Mouse (Mus musculus) forebrain, embryonic 11.5 days (tissue): ENCODE results near the gene Prr13. TPM values are rescaled to one million over a fixed set of nuclear protein-coding genes. Genes with fewer than 3 reads are reported as not detected.

Experiments
- ATAC-seq: fragments of 200-750 bp; cut with Nextera tagmentation; replicated peaks from 2 replicates; pipeline ENCODE4 v1.8.0; 2017; ENCODE audit warnings: moderate TSS enrichment; ENCODE audit not compliant: low FRiP score
- DNase-seq: peaks from one replicate; pipeline ENCODE4 v3.0.0-alpha.2; 2017; ENCODE audit warnings: low spot score
- H3K27ac ChIP-seq: fragments of 300-500 bp; sonication (generic); 2 replicates; pipeline ENCODE4 v1.5.1; 2014; ENCODE audit warnings: low read depth, low read length
- H3K27me3 ChIP-seq: fragments of 300-500 bp; sonication (generic); 2 replicates; pipeline ENCODE4 v1.6.1; 2014; ENCODE audit warnings: mild to moderate bottlenecking, low read length, mixed read lengths; ENCODE audit not compliant: control insufficient read depth, insufficient read depth
- H3K36me3 ChIP-seq: fragments of 300-500 bp; sonication (generic); 2 replicates; pipeline ENCODE4 v1.6.1; 2014; ENCODE audit warnings: mild to moderate bottlenecking, low read length, moderate library complexity, mixed read lengths; ENCODE audit not compliant: control insufficient read depth, insufficient read depth
- H3K4me1 ChIP-seq: fragments of 300-500 bp; sonication (generic); replicated peaks from 2 replicates; pipeline ENCODE4 v1.6.1; 2014; ENCODE audit warnings: low read length, mixed read lengths; ENCODE audit not compliant: control insufficient read depth, insufficient read depth
- H3K4me2 ChIP-seq: fragments of 300-500 bp; sonication (generic); 2 replicates; pipeline ENCODE4 v1.6.1; 2014; ENCODE audit warnings: low read depth, mild to moderate bottlenecking, low read length, moderate library complexity, mixed read lengths; ENCODE audit not compliant: severe bottlenecking
- H3K4me3 ChIP-seq: fragments of 300-500 bp; sonication (generic); 2 replicates; pipeline ENCODE4 v1.5.1; 2014; ENCODE audit warnings: low read depth, low read length
- H3K9ac ChIP-seq: fragments of 300-500 bp; sonication (generic); 2 replicates; pipeline ENCODE4 v1.6.1; 2014; ENCODE audit warnings: low read length
- H3K9me3 ChIP-seq: fragments of 300-500 bp; sonication (generic); 2 replicates; pipeline ENCODE4 v1.6.1; 2016; ENCODE audit warnings: low read length, mixed read lengths; ENCODE audit not compliant: control insufficient read depth
- WGBS: fragments of 180-500 bp; shearing (Covaris S2); extraction: QIAGEN DNeasy Blood & Tissue Kit; methylation state at CpG from one replicate; pipeline ENCODE4 v1.1.7; 2014; 5-methylcytosine and 5-hydroxymethylcytosine counted together
- polyA plus RNA-seq: library from polyadenylated mRNA; unstranded; fragments of >200 nt; fragmentation: Nextera tagmentation; extraction: Ambion mirVana; gene quantifications from 2 replicates; pipeline ENCODE4 v1.2.1, GENCODE M21; 2014

Gene Prr13
- polyA plus RNA-seq, 1 experiment from 2014 or later, result 97.2 TPM

GRCm38 (mm10) chr15:102455993-102456392 is 2.8 kb upstream of the Prr13 start:
- Histone ChIP-seq H3K27me3 (no peaks in the 10 kb centered on the region), H3K4me1 (no peaks in the 10 kb centered on the region), H3K36me3 (no peaks in the 10 kb centered on the region), H3K9ac (no peak overlapping the region), H3K9me3 (no peaks in the 10 kb centered on the region), H3K27ac (no peak overlapping the region), H3K4me3 (no peak overlapping the region), H3K4me2 (no peak overlapping the region)
- DNase-seq (peak; percentile 58), ATAC-seq (no peak)
- 34% methylated on average over 6 of the region's 6 CpGs for WGBS

GRCm38 (mm10) chr15:102458050-102458736 is 635 bp upstream of the Prr13 start:
- DNase-seq, result no peak
- Histone ChIP-seq H3K4me1 (no peaks in the 10 kb centered on the region), H3K9ac (no peak overlapping the region), H3K9me3 (no peaks in the 10 kb centered on the region), H3K4me3 (peak overlapping the region; percentile 43; the same call in 1 of the 2 replicates), H3K4me2 (peak overlapping the region; percentile 50; the same call in 1 of the 2 replicates), H3K27me3 (no peaks in the 10 kb centered on the region), H3K36me3 (no peaks in the 10 kb centered on the region), H3K27ac (no peak overlapping the region)
- WGBS, result 75% methylated on average over 5 of the region's 5 CpGs
- no peak for ATAC-seq

- Histone ChIP-seq H3K9ac (peak overlapping the region; percentile 56), H3K4me2 (peak overlapping the region; percentile 50), H3K4me1 (no peaks in the 10 kb centered on the region), H3K27me3 (no peaks in the 10 kb centered on the region), H3K36me3 (no peaks in the 10 kb centered on the region), H3K4me3 (peak overlapping the region; percentile 43), H3K9me3 (no peaks in the 10 kb centered on the region), H3K27ac (no peak overlapping the region)
- DNase-seq (no peak), ATAC-seq (0 out of 2 replicates have a peak, but pooled peaks have one; percentile 28)
- WGBS, result 32% methylated on average over 6 of the region's 6 CpGs
These were observed 553 bp downstream of the Prr13 start for GRCm38 (mm10) chr15:102459381-102459780.

DNA sequence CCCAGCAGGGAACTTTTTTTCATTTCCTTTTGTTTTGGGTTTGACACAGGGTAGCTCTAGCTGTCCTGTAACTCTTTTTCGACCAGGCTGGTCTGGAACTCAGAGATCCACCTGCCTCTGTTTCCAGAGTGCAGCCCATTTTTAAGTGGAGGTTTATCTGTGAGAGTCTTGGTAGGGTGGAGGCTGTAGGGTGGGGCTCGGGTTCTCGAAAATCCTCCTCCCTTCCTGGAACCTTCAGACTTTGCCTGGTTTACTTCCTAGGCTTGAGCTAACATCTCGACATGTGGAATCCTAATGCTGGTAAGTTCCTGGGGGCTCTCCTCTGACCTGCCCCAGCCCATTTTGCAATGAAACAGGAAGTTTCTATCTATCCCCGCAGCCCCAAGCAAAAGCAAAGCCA is 1.0 kb downstream of the Prr13 start:
- peak overlapping the region; percentile 50; the same call in 1 of the 2 replicates for H3K4me2 ChIP-seq
- ATAC-seq (0 out of 2 replicates have a peak, but pooled peaks have one; percentile 47), DNase-seq (no peak)
- H3K27ac ChIP-seq, result no peak overlapping the region
- no peaks in the 10 kb centered on the region for H3K4me1 ChIP-seq
- H3K36me3 ChIP-seq, result no peaks in the 10 kb centered on the region
- H3K4me3 ChIP-seq, result no peak overlapping the region
- H3K9ac ChIP-seq, result no peak overlapping the region
- no peaks in the 10 kb centered on the region for H3K9me3 ChIP-seq
- no peaks in the 10 kb centered on the region for H3K27me3 ChIP-seq
- WGBS, result 71% methylated on average over 5 of the region's 5 CpGs

DNA sequence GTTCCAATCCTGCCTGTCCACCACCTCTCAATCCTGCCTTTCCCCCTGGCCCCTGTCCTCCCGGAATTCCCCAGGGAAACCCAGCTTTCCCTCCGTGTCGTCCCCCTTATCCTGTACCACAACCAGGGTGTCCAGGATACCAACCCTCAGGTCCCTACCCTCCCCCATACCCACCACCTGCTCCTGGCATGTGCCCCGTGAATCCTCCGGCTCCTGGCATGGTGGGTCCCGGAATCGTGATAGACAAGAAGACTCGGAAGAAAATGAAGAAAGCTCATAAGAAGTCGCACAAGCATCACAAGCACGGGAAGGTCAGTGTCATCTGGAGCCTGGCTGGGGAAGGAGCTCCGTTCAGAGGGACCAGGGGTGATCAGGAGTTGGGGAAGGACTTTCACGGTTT is 1.6 kb downstream of the Prr13 start:
- Histone ChIP-seq H3K9me3 (no peaks in the 10 kb centered on the region), H3K4me1 (no peaks in the 10 kb centered on the region), H3K9ac (no peak overlapping the region), H3K4me2 (no peak overlapping the region), H3K27ac (no peak overlapping the region), H3K36me3 (no peaks in the 10 kb centered on the region), H3K4me3 (no peak overlapping the region), H3K27me3 (no peaks in the 10 kb centered on the region)
- WGBS, result 87% methylated on average over 12 of the region's 12 CpGs
- DNase-seq, result no peak
- ATAC-seq, result no peak

DNA sequence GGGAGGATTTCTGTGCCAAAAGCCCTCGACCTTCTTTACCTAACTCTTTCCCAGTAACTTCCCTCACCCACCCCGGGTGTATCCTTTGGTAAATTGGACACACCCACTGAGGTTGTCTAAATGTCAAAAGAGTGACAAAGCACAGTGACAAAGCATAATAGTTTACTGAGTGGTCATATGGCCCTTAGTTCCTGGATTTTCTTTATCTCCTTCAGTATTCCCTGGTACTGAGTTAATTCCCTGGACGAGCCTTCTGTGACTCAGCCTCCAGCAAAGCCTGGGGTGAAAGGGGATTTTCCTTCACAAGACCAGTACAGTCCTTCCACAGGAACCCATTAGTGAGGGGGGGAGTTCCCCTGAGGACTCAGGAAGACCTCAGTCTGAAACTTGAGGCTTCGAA is 2.1 kb downstream of the Prr13 start:
- no peak overlapping the region for H3K27ac ChIP-seq
- ATAC-seq (no peak), DNase-seq (no peak)
- no peaks in the 10 kb centered on the region for H3K4me1 ChIP-seq
- WGBS, result 80% methylated on average over 4 of the region's 4 CpGs
- H3K9ac ChIP-seq, result no peak overlapping the region
- no peaks in the 10 kb centered on the region for H3K27me3 ChIP-seq
- no peak overlapping the region for H3K4me2 ChIP-seq
- no peak overlapping the region for H3K4me3 ChIP-seq
- no peaks in the 10 kb centered on the region for H3K9me3 ChIP-seq
- no peaks in the 10 kb centered on the region for H3K36me3 ChIP-seq

- H3K36me3 ChIP-seq, result no peaks in the 10 kb centered on the region
- H3K27me3 ChIP-seq, result no peaks in the 10 kb centered on the region
- no peak overlapping the region for H3K27ac ChIP-seq
- DNase-seq, result no peak
- H3K4me3 ChIP-seq, result no peak overlapping the region
- no peak overlapping the region for H3K4me2 ChIP-seq
- no peak for ATAC-seq
- no peaks in the 10 kb centered on the region for H3K4me1 ChIP-seq
- H3K9me3 ChIP-seq, result no peaks in the 10 kb centered on the region
- 85% methylated on average over 9 of the region's 9 CpGs for WGBS
- H3K9ac ChIP-seq, result no peak overlapping the region
These were observed 2.7 kb downstream of the Prr13 start for GRCm38 (mm10) chr15:102461430-102462075.

DNA sequence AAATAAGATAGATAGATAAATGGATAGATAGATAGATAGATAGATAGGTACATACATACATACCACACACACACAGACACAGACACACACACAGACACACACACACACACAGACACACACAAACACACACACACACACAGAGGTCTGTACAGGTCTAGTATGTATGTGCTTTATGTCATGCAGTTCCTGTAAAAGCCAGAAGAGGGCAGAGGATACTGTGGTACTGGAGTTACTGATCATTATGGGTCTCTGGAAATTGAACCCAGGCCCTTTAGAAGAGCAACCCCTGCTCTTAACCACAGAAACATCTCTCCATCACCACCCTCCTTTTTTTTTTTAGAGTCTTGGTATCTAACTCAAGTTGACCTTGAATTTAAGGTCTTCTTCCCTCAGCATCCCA is 4.8 kb downstream of the Prr13 start:
- Histone ChIP-seq H3K4me3 (no peak overlapping the region), H3K4me1 (no peaks in the 10 kb centered on the region), H3K4me2 (no peak overlapping the region), H3K9me3 (no peaks in the 10 kb centered on the region), H3K9ac (no peak overlapping the region), H3K36me3 (no peaks in the 10 kb centered on the region), H3K27me3 (no peaks in the 10 kb centered on the region), H3K27ac (no peak overlapping the region)
- ATAC-seq (no peak), DNase-seq (no peak)
